Mouse (Mus musculus): Measurements from ENCODE around the gene Xpo6.

DNA sequence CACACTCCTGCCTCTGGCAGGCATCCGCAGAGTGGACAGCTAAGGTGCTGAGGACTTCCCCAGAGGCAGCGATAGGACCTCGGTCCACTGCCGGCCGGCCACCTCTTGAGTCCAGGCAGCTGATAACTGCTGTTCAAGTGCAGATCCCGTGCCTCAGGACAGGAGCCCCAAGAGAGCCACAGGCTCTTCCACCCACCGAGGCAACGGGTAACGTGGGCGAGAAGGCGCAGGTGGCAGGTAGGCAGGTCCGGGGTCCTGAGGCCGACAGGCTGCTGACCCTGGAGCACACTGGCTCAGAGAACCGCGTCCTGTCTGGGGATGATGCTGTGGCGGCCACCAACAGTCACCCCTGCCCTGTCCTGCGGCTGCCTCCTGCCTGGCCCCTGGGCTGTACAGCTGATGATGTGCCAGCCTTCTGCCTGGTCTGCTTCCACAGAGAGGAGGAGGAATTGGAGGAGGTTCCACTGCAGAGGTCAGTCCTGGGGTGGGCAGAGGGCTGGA is 48.4 kb upstream of the Xpo6 start:
- TF ChIP-seq EP300 (IDR thresholded peaks at IDR 0.05) (no peak), CTCF (IDR thresholded peaks at IDR 0.05) (no peak)

Data from lung, postnatal 0 days (tissue).